Mouse (Mus musculus) lung, postnatal 14 days (tissue): ENCODE measurements around the gene Ppp1r1b.
A peak's percentile ranks its signal among the peaks of the same experiment; 100 is the strongest.

ENCODE experiments used
- DNase-seq: peaks from one replicate; pipeline ENCODE4 v3.0.0; 2021

Ppp1r1b gene

DNA sequence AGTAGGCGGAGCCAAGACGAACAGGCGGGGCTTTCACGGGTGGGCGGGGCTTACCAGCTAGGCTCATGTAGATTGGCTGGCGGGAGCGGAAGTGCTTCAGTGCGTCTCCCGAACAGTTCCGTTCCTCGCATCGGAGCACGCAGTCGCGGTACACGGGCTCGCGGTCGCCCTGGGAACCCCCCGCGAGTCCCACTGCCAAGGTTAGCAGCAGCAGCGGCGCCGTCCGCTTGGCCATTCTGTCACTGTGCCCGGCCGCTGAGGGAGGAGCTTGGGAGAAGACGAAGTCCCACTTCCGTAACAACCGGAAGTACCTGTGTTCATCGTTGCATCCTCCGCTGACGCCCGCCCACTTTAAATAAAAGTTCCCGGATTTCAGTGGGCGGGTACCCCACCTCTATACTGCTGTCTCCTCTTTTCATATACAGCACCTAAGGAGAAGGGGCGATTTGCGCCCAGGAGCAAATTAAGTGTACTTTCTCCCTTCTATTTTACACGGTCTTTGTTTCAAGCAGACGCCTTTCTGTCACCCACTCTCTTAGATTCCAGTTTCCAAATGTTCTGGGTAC, 52.0 kb downstream of the Ppp1r1b start, which contains the start of gene Pgap3:
Pgap3 (minus strand) TSS at position 330 of the 566 bp plus-strand sequence.
- peak; percentile 86 for DNase-seq

DNA sequence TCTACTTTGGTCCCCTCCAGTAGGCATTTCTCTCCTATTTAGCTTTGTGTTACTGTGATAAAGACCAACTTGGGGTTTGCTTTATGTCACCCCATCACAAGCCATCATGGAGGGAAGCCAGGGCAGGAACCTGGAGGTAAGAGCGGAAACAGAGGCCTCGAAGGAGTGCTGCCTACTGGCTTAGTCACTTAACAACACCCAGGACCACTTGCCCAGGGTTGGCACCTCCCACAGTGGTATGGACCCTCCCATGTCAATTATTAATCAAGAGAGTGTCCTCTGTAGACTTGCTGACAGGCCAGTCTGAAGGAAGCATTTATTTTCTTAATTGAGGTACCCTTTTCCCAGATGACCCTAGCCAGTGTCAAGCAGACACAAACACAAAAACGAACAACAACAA, 52.6 kb downstream of the Ppp1r1b start:
- no peak for DNase-seq

DNA sequence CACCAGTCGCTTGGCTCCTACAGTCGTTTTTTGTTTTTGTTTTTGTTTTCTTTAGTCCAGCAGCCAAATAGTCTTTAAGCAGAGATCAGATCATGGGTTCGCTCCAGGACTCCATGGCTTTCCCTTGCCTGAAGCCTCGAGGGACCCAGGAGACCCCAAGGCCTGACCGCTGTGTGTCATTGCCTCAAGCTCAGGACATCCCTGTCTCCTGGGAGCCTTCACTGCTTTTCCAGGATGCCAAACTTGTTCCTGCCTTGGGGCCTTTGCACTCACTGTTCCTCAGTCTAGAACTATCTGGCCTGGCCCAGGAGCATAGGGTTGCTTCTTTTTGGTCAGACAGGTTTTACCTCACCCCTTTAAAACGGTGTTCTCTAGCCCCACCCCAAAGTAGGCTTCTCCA, 58.4 kb downstream of the Ppp1r1b start:
- no peak for DNase-seq
